Mouse (Mus musculus) lung, adult 2 months (tissue): ENCODE results near the gene Nps. TPM values are rescaled to one million over a fixed set of nuclear protein-coding genes. Genes with fewer than 3 reads are reported as not detected.
"Not testable (repeated sequence)": the region's sequence is repeated elsewhere in the genome, so short reads cannot be mapped to it uniquely, and the experiment has no call there.

Source experiments
- DNase-seq: peaks from one replicate; pipeline ENCODE4 v3.0.0; 2022
- H3K4me1 ChIP-seq: fragments of 200-500 bp; 2 replicates; pipeline ENCODE4 v1.6.1; 2011; ENCODE audit warnings: low read length; ENCODE audit not compliant: control insufficient read depth, insufficient read depth
- H3K4me3 ChIP-seq: fragments of 200-500 bp; replicated peaks from 2 replicates; pipeline ENCODE3; 2011; ENCODE audit warnings: low read depth, mild to moderate bottlenecking, control low read depth, low read length; ENCODE audit errors: extremely low read depth
- CTCF ChIP-seq: fragments of 200-500 bp; IDR thresholded peaks from 2 replicates; pipeline ENCODE4 v1.5.1; 2011; ENCODE audit warnings: mild to moderate bottlenecking, low read length, control low read depth; ENCODE audit not compliant: insufficient read depth
- POLR2A ChIP-seq: fragments of 200-500 bp; IDR thresholded peaks from 2 replicates; pipeline ENCODE4 v1.6.1; 2011; ENCODE audit warnings: low read depth, mild to moderate bottlenecking, control low read depth, low read length, borderline replicate concordance; ENCODE audit errors: extremely low read depth
- WGBS: fragments of 180-500 bp; shearing (Covaris S2); methylation state at CpG from one replicate; pipeline ENCODE4 v1.1.7; 2018; 5-methylcytosine and 5-hydroxymethylcytosine counted together
- polyA plus RNA-seq: library from polyadenylated mRNA; depleted of rRNA; stranded (reverse); fragments of >200 nt; gene quantifications from 2 replicates; pipeline ENCODE4 v1.2.3, GENCODE M21; 2012; rRNA removed

The Nps gene
- not detected in 2 replicates for polyA plus RNA-seq

DNA sequence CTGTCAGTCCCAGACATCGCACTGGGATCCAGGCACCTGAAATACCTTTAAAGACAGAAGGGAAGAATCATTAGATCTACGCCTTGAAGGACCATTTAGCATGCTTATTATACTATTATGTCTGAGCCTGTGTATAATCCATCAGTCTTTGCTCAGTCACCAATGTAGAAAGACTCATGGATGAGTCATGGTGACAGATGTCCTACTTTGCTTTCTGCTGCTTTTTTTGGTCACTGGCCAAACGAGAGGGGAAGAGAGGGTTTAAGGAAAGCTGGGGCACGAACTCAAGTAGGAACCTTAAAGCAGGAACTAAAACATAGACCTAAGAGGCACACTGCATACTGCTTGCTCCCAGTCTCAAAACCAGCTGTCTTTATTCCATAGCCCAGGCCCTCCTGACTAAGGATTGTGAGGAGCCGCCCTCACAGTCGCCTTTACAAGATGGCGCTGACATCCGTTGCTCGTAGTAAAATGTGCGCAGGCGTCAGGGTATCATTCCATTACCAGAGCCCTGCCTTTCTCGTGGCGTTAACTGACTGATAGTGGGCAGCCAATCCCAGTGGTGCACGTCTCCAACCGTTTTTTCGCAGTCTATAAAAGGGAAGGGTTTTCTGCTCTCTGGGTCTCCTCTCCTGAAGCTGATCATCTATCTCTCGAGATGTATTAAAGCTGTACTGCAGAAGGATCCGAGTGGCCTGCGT lies at the start of gene Nps:
TSS of gene Nps (plus strand) at position 651 of the 701 bp plus-strand sequence.
- H3K4me3 ChIP-seq, H3K4me1 ChIP-seq, DNase-seq: not testable (repeated sequence)
- WGBS: 85% methylated on average over 19 of the region's 19 CpGs

DNA sequence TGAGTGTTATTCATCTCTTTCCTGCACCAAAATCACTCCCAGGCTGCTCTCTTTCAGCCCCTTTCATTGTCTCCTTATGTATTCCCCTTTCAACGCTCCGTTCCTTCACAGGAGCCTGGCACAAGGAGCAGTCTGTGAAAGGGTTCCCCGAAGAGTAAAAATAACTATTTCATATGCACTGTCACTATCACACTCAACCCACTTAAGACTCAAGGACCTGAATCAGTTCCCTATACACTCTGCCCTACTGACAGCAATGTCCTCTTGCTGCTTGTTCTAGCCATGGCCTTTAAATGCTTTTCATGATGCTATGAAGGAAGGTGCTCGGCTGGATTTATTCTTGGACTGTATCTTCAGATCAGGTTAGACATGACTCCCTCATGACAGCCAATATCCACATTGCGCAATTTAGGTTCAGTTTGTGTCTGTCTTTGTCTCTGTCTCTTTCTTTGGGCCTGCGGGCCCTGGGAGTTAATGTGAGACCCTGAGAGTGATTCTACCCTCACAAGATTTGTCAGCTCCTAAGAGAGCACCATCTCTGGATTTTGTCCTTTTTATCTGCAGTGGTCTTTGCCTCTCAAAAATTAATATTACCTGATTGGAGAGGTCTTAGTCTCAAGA lies 49.4 kb upstream of the Nps start:
- Histone ChIP-seq H3K4me3 (no peak overlapping the region), H3K4me1 (no peaks in the 10 kb centered on the region)
- WGBS: 91% methylated on average over 6 of the region's 6 CpGs
- DNase-seq: no peak
- TF ChIP-seq CTCF (no peak), POLR2A (no peak)

DNA sequence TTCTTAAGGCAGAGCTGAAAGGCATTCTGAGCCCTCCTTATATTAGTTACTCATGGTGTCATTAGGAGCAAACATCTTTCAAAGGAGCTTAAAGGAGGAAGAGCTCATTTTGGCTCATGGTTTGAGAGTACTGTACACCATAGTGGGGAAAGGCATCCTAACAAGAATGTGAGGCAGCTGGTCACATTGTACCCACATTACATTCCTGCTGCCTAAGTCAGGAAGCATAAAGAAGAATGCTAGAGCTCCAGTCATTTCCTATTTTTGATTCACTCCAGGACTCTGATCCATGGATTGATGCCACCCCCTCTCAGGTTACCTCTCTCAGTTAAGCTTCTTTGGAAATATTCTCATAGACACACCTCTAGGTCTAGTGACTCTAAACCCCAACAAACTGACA lies 48.2 kb upstream of the Nps start:
- no peaks in the 10 kb centered on the region for H3K4me1 ChIP-seq
- no peak overlapping the region for H3K4me3 ChIP-seq
- TF ChIP-seq CTCF: no peak
- TF ChIP-seq POLR2A: no peak
- no peak for DNase-seq

DNA sequence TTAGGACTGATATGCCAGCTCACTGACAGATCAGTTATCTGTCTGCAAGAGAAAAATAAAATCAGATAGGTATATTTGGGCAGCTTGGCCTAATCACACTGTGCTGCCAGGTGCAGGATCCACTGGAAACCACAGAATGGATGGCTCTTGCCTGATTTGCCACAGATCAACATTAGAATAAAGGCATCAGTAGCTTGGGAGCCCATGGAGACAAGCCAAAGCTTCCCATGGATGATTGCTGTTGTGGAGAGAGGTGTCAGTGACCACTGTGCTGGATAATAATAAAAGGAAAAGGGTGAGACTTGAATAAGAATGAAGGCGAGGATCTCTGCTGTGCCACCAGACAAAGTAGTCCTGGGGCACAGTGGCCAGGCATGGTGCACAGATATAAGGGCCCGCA lies 47.7 kb upstream of the Nps start:
- H3K4me1 ChIP-seq: no peaks in the 10 kb centered on the region
- TF ChIP-seq CTCF: no peak
- no peak for TF ChIP-seq POLR2A
- no peak overlapping the region for H3K4me3 ChIP-seq
- DNase-seq: no peak
- 83% methylated on average over 2 of the region's 2 CpGs for WGBS

DNA sequence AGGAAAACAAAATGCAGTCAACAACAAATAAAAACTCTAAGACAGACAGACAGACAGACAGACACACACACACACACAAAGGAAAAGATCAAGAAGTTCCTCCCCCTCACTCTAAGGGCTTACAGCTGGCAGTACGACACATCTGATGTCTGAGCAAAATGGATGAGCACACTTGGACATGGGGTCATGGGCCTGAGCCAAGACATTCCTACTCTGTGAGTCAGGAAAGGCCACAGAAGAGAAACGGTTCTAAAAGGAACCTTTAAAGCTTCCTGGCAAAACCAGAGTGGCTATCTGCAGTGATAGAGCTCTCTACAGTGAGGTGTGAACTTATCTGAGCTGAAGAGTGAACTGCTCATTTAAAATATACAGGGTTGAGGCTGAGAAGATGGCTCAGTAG lies 46.0 kb upstream of the Nps start:
- 13% methylated on average over 2 of the region's 2 CpGs for WGBS
- TF ChIP-seq POLR2A (no peak), CTCF (no peak)
- DNase-seq: peak; percentile 4

DNA sequence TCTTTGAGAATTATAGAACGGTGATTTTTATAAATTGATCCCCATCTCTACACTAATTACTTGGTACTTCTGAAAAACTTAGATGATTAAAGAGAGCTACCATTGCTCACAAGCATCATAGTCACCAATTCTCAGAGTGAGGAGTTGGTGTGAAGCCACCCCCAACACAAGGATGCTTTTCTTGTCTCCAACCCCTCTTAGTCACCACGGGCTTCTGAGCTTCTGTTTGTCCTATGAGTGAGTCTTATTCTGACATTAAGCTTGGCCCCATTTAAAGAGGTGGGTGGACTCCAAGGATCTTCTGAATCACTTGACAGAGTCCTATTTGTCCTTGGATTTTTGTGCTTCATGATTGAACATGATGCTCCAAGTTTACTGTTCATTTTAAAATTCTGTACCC lies 37.0 kb upstream of the Nps start:
- no peak for DNase-seq
- no peaks in the 10 kb centered on the region for H3K4me1 ChIP-seq
- H3K4me3 ChIP-seq: no peak overlapping the region
- 90% methylated on average over 2 of the region's 2 CpGs for WGBS
- TF ChIP-seq POLR2A (no peak), CTCF (no peak)

More for the DNA sequence above, 46.0 kb upstream of the Nps start:
- Histone ChIP-seq H3K4me3 (no peak overlapping the region), H3K4me1 (no peaks in the 10 kb centered on the region)

DNA sequence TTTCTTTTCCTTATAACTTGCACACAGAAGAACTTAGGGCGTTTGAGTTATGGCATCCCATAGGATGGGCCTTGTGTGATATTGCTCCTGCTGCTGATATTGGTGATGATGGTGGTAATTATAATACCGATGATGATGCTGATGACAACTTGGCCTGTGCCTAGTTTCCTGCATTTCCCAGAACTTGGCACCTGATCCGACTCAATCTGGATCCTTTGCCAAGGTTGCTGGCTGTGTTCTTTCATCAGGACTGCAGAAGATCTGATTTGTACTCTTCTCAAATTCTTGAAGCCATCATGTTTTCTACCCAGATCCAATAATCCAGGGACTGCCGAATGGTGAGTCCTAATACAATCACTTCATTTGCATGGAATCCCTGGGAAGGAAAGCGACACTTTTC lies 32.5 kb upstream of the Nps start:
- H3K4me3 ChIP-seq: no peak overlapping the region
- TF ChIP-seq CTCF (no peak), POLR2A (no peak)
- 78% methylated on average over 5 of the region's 5 CpGs for WGBS
- DNase-seq: no peak
- H3K4me1 ChIP-seq: no peaks in the 10 kb centered on the region

DNA sequence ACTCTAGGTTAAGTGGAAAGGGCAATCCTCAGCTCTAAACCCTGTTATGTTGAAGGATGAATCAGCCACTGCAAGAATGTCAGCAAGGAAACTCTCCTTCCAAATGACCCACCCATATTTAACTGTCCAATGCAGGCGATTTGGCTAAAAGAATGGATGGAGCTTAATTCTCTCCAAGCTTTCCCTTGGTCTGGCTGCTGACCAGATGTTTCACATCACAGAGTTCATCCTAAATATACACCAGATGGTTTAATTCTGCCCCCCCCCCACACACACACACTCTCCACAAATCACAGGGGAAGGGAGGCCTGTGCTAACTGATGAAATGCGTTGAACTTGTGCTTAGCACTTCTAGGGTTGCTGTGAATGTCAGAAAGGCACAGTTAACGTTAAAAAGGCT lies 21.4 kb upstream of the Nps start:
- WGBS: 56% methylated on average over 3 of the region's 3 CpGs
- Histone ChIP-seq H3K4me1 (no peaks in the 10 kb centered on the region), H3K4me3 (no peak overlapping the region)
- DNase-seq: no peak
- no peak for TF ChIP-seq POLR2A
- TF ChIP-seq CTCF: no peak

DNA sequence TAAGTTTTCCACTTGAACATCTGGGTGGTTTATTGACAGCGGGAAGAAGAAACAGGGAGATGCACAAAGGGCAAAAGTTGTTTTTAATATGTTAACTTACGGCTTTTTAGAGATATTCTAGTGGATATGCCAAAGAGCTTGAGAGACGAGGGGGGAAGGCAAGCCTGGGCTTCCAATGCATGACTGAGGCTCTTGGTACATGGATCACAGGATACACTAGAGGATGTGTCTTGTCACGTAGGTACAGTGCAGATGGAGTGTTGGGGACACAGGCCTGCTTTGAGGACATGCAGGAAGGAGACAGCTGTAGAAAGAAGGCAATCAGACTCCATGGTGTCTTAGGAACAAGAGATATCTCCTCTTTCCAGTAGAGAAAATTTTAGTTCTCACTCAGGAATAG lies 19.1 kb upstream of the Nps start:
- TF ChIP-seq POLR2A (no peak), CTCF (no peak)
- no peak for DNase-seq
- Histone ChIP-seq H3K4me1 (no peaks in the 10 kb centered on the region), H3K4me3 (no peak overlapping the region)
- WGBS: 86% methylated on average over 4 of the region's 4 CpGs

DNA sequence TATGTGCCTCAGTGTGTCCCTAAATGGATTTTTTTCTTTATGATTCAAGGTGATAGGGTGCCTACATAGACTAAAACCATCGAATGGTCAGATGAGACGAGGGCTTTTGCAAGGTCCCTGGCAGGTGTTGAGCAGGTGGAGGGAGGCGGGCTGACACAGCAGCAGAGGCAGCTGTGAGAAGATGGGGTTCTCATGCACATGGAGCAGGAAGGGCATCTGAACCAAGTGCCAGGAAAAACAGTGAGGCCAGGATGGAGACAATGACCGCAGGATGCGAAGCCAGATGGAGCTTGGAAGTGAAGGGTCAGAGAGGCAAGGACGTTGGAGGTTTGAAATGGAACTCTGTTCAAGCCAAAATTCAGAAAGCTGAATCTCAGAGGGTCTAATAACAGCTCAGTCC lies 18.5 kb upstream of the Nps start:
- Histone ChIP-seq H3K4me1 (no peaks in the 10 kb centered on the region), H3K4me3 (no peak overlapping the region)
- TF ChIP-seq CTCF: no peak
- TF ChIP-seq POLR2A: no peak
- no peak for DNase-seq
- WGBS: 77% methylated on average over 6 of the region's 6 CpGs

DNA sequence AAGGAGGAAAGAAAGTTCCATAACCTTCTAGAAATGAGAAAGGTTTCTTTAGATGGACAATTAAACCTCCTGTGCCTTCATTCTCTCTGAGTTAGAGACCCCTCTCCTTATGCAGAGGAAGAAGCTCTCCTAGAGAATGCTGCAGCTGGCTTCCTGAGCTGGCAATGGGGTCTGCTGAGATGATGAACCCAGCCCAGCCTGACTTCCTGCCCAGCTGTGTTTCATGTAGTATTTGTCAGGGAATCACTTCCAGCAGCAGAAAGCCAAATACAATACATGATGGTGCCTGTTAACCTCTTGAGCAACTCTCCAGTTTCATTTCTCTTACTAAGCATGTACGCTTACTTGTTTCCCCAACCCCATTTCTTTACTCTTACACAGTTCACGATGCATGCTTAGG lies 17.9 kb upstream of the Nps start:
- no peak for TF ChIP-seq POLR2A
- TF ChIP-seq CTCF: no peak
- DNase-seq: no peak
- 86% methylated on average over 2 of the region's 2 CpGs for WGBS
- Histone ChIP-seq H3K4me3 (no peak overlapping the region), H3K4me1 (no peaks in the 10 kb centered on the region)
